Mouse (Mus musculus) spleen, postnatal 14 days (tissue): ENCODE results near the gene Dhx16.
"Not testable (repeated sequence)": the region's sequence is repeated elsewhere in the genome, so short reads cannot be mapped to it uniquely, and the experiment has no call there.

ENCODE experiments used
- DNase-seq, 2 experiments: peaks; one replicate each; pipeline ENCODE4 v3.0.0; 2021 to 2022; ENCODE audit warnings: low spot score in 2 of 2

The Dhx16 gene

GRCm38 (mm10) chr17:35879245-35880057 is at the start of gene Dhx16:
TSS of gene Dhx16 (plus strand) at chr17:35879819.
- DNase-seq: peak; percentile 87 to 92

GRCm38 (mm10) chr17:35832400-35833238 is 47.0 kb upstream of the Dhx16 start:
- no peak for DNase-seq

GRCm38 (mm10) chr17:35833239-35833751 is 46.3 kb upstream of the Dhx16 start:
- DNase-seq: no peak

GRCm38 (mm10) chr17:35833894-35834293 is 45.7 kb upstream of the Dhx16 start:
- DNase-seq: no peak

- no peak for DNase-seq
Measured at GRCm38 (mm10) chr17:35834696-35835422, 44.8 kb upstream of the Dhx16 start.

- no peak for DNase-seq
Measured at GRCm38 (mm10) chr17:35835424-35836140, 44.0 kb upstream of the Dhx16 start.

GRCm38 (mm10) chr17:35836178-35836965 is 43.2 kb upstream of the Dhx16 start:
- peak; percentile 60 to 82 for DNase-seq

- peak; percentile 81 to 82 for DNase-seq
Measured at GRCm38 (mm10) chr17:35836991-35837422, 42.6 kb upstream of the Dhx16 start.

GRCm38 (mm10) chr17:35837487-35837886 is 42.1 kb upstream of the Dhx16 start:
- no peak for DNase-seq

- DNase-seq: peak; percentile 91 to 93
Measured at GRCm38 (mm10) chr17:35838122-35838544, 41.5 kb upstream of the Dhx16 start, which contains the start of gene Tubb5. TSS of gene Tubb5 (minus strand) at chr17:35838306.

GRCm38 (mm10) chr17:35838570-35838969 is 41.0 kb upstream of the Dhx16 start:
- no peak for DNase-seq

- DNase-seq: not testable (repeated sequence)
Measured at GRCm38 (mm10) chr17:35839002-35839401, 40.6 kb upstream of the Dhx16 start.

GRCm38 (mm10) chr17:35840561-35840960 is 39.1 kb upstream of the Dhx16 start:
- no peak for DNase-seq

GRCm38 (mm10) chr17:35841076-35841950 is 38.3 kb upstream of the Dhx16 start, which contains the start of gene Mdc1:
TSS of gene Mdc1 (plus strand) at chr17:35841515.
- DNase-seq: peak; percentile 96 to 97

GRCm38 (mm10) chr17:35842006-35842405 is 37.6 kb upstream of the Dhx16 start:
- no peak for DNase-seq

GRCm38 (mm10) chr17:35843514-35843913 is 36.1 kb upstream of the Dhx16 start:
- no peak for DNase-seq

GRCm38 (mm10) chr17:35848112-35848511 is 31.5 kb upstream of the Dhx16 start:
- DNase-seq: no peak

GRCm38 (mm10) chr17:35850974-35851373 is 28.6 kb upstream of the Dhx16 start:
- no peak for DNase-seq

GRCm38 (mm10) chr17:35859371-35859770 is 20.2 kb upstream of the Dhx16 start:
- no peak for DNase-seq
